9 mouse cellular contexts compared by ENCODE assay signal in the genomic region with DNA sequence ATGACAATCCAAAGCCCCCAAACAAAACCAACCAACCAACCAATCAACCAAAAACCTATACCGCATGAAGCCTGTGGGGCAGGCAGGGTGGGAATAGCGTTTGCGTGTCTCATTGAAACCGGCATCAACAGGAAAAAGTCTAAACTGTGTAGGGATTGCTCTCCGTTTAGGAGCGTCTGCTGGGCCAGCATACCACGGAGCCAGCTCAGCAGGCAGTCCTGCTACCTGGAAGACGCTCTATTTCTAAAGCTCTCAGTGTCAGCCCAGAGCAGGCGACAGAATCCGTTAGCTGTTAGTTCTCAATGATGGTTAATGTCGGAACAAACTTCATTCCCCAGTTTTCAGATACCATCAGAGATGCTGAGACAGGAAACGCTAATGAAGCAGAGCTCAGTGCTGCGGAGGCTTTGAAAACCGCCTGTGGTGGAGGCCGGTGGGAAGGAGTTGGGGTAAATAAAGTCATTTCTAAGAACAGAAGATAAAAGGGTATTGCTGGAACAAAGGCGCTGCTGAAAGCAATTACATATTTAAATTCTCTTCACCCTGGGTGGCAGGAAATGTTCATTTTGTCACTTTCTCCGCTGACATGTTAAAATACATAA. TPM values are rescaled to one million over a fixed set of nuclear protein-coding genes. Genes with fewer than 3 reads are reported as not detected.
DNase-seq lines count a peak whose midpoint lies in the region; ATAC-seq lines count a peak whose summit lies in the region.
"Had no signal": no experiment of that assay in that cellular context is flagged by ENCODE, and none has a peak within 500 bp of the region (broad histone marks: within the 10 kb centered on the region; RNA-seq: fewer than 3 reads in every experiment).

No protein-coding gene starts in this region.

- H3K9ac ChIP-seq in heart, embryonic 15.5 days, result 0 out of 2 replicates have a peak overlapping the region, but pooled peaks have one; percentile 12
- peak overlapping the region; percentile 10; the same call in 1 of the 2 replicates for H3K9ac ChIP-seq in hindbrain, embryonic 12.5 days
- 0 out of 2 replicates have a peak overlapping the region, but pooled peaks have one; percentile 0 for H3K9ac ChIP-seq in midbrain, embryonic 12.5 days (replicated peaks)

- no peak for ATAC-seq in heart, embryonic 15.5 days (replicated peaks; ENCODE audit: insufficient number of reproducible peaks, insufficient read depth, low FRiP score, low read depth)
- ATAC-seq in activated CD4-positive, CD25-positive, alpha-beta regulatory T cell, adult 4 months, result peak; percentile 90
- no peak for ATAC-seq in hindbrain, embryonic 12.5 days (ENCODE audit: low FRiP score)
- ATAC-seq in midbrain, embryonic 12.5 days (ENCODE audit: low FRiP score, low read depth), result no peak
- ATAC-seq: Patski had no signal

- DNase-seq in heart, postnatal 25 days (ENCODE audit: low spot score), result no peak
- no peak for DNase-seq in c-Kit-positive CD71-positive TER-119-positive erythroid progenitor cells, embryonic 14.5 days (ENCODE audit: low spot score)
- no peak for DNase-seq in ovary, postnatal 10 days (ENCODE audit: low spot score)
- DNase-seq in urinary bladder, adult 18-20 months (ENCODE audit: low spot score in 2 of 2), result no peak

- H3K36me3 ChIP-seq in heart, embryonic 15.5 days, result no peaks in the 10 kb centered on the region
- H3K36me3 ChIP-seq in hindbrain, embryonic 12.5 days, result no peaks in the 10 kb centered on the region
- H3K36me3 ChIP-seq in midbrain, embryonic 12.5 days, result no peaks in the 10 kb centered on the region

- H3K4me3 ChIP-seq in heart, embryonic 15.5 days, result peak overlapping the region; percentile 29
- H3K4me3 ChIP-seq in hindbrain, embryonic 12.5 days, result peak overlapping the region; percentile 16
- peak overlapping the region; percentile 27 for H3K4me3 ChIP-seq in midbrain, embryonic 12.5 days

- WGBS in heart, embryonic 15.5 days, result 4% methylated on average over 17 of the region's 17 CpGs
- under 1% methylated on average over 17 of the region's 17 CpGs for WGBS in hindbrain, embryonic 12.5 days
- 1% methylated on average over 17 of the region's 17 CpGs for WGBS in midbrain, embryonic 12.5 days

- peak overlapping the region; percentile 50 for H3K4me2 ChIP-seq in heart, embryonic 15.5 days
- peak overlapping the region; percentile 47 for H3K4me2 ChIP-seq in hindbrain, embryonic 12.5 days (replicated peaks)
- H3K4me2 ChIP-seq in midbrain, embryonic 12.5 days (replicated peaks), result peak overlapping the region; percentile 52

- H3K27ac ChIP-seq in heart, embryonic 15.5 days, result no peak overlapping the region
- no peak overlapping the region for H3K27ac ChIP-seq in hindbrain, embryonic 12.5 days
- no peak overlapping the region for H3K27ac ChIP-seq in midbrain, embryonic 12.5 days (replicated peaks)

- H3K27me3 ChIP-seq in heart, embryonic 15.5 days, result no peaks in the 10 kb centered on the region
- 0 out of 2 replicates have a peak, but pooled peaks cover 2% of the 10 kb centered on the region for H3K27me3 ChIP-seq in hindbrain, embryonic 12.5 days
- peaks cover 18% of the 10 kb centered on the region for H3K27me3 ChIP-seq in midbrain, embryonic 12.5 days
- H3K27me3 ChIP-seq: Patski had no signal

- intact Hi-C loops in heart, postnatal 25 days (cut with DNase I), result no loop called here

- H3K9me3 ChIP-seq in heart, embryonic 15.5 days (replicated peaks), result peaks cover 10% of the 10 kb centered on the region
- no peaks in the 10 kb centered on the region for H3K9me3 ChIP-seq in hindbrain, embryonic 12.5 days (replicated peaks)
- H3K9me3 ChIP-seq in midbrain, embryonic 12.5 days, result 0 out of 2 replicates have a peak, but pooled peaks cover 6% of the 10 kb centered on the region

- H3K4me1 ChIP-seq in heart, embryonic 15.5 days (replicated peaks), result peaks cover 4% of the 10 kb centered on the region; the same call in 1 of the 2 replicates
- peaks cover 8% of the 10 kb centered on the region; the same call in 1 of the 2 replicates for H3K4me1 ChIP-seq in hindbrain, embryonic 12.5 days
- peaks cover 9% of the 10 kb centered on the region for H3K4me1 ChIP-seq in midbrain, embryonic 12.5 days

RNA-seq across cellular contexts. Expression of gene Gm5617, which starts 42.9 kb away (rescaled TPM):
- polyA plus RNA-seq in heart, embryonic 15.5 days (2015; fragmentation: Nextera tagmentation; extraction: Ambion mirVana), result 25.1 and 35.2 TPM in 2 replicates
- total RNA-seq in heart, postnatal 25 days (2021), result 10 to 100 TPM; 26.1 to 27.1 TPM
- 10 to 100 TPM; 25.2 to 29.1 TPM for polyA plus RNA-seq in activated CD4-positive, CD25-positive, alpha-beta regulatory T cell, adult 4 months (2017; shearing (Covaris generic))
- polyA plus RNA-seq in hindbrain, embryonic 12.5 days (2016; fragmentation: Nextera tagmentation; extraction: Ambion mirVana), result 37.6 and 39.5 TPM in 2 replicates
- polyA plus RNA-seq in midbrain, embryonic 12.5 days (2016; fragmentation: Nextera tagmentation; extraction: Ambion mirVana), result 40.6 and 41.7 TPM in 2 replicates

RNA-seq across cellular contexts. Expression of gene Rbm7, which starts 43.0 kb away (rescaled TPM):
- 79.7 and 81.6 TPM in 2 replicates for polyA plus RNA-seq in heart, embryonic 15.5 days (2015; fragmentation: Nextera tagmentation; extraction: Ambion mirVana)
- 10 to 100 TPM; 22.0 to 22.4 TPM for total RNA-seq in heart, postnatal 25 days (2021)
- polyA plus RNA-seq in activated CD4-positive, CD25-positive, alpha-beta regulatory T cell, adult 4 months (2017; shearing (Covaris generic)), result 100 to 1,000 TPM; 137 to 142 TPM
- 100 and 101 TPM in 2 replicates for polyA plus RNA-seq in hindbrain, embryonic 12.5 days (2016; fragmentation: Nextera tagmentation; extraction: Ambion mirVana)
- polyA plus RNA-seq in midbrain, embryonic 12.5 days (2016; fragmentation: Nextera tagmentation; extraction: Ambion mirVana), result 98.0 and 106 TPM in 2 replicates

RNA-seq across cellular contexts. Expression of gene Rexo2, which starts 57.7 kb away (rescaled TPM):
- polyA plus RNA-seq in heart, embryonic 15.5 days (2015; fragmentation: Nextera tagmentation; extraction: Ambion mirVana), result 96.6 and 98.7 TPM in 2 replicates
- 10 to 100 TPM; 64.7 to 67.1 TPM for total RNA-seq in heart, postnatal 25 days (2021)
- polyA plus RNA-seq in activated CD4-positive, CD25-positive, alpha-beta regulatory T cell, adult 4 months (2017; shearing (Covaris generic)), result 100 to 1,000 TPM; 228 to 261 TPM
- 81.3 and 85.6 TPM in 2 replicates for polyA plus RNA-seq in hindbrain, embryonic 12.5 days (2016; fragmentation: Nextera tagmentation; extraction: Ambion mirVana)
- polyA plus RNA-seq in midbrain, embryonic 12.5 days (2016; fragmentation: Nextera tagmentation; extraction: Ambion mirVana), result 78.3 and 79.8 TPM in 2 replicates
